Mouse (Mus musculus): ENCODE data around the gene Pak1ip1. TPM values are rescaled to one million over a fixed set of nuclear protein-coding genes. Genes with fewer than 3 reads are reported as not detected.

The Pak1ip1 gene
- 10 to 100 TPM; 26.7 to 27.5 TPM for total RNA-seq (2021)
- polyA plus RNA-seq (2012; rRNA removed) = 21.2 and 22.5 TPM in 2 replicates
- long read RNA-seq, transcript Pak1ip1-201 (10 exons, 1,722 nt) = major isoform, 14 of 15 reads
- long read RNA-seq, partial matches to known transcripts = 1 of 15 reads
- long read RNA-seq, other reads (novel, unspliced or antisense) = 0 of 15 reads

DNA sequence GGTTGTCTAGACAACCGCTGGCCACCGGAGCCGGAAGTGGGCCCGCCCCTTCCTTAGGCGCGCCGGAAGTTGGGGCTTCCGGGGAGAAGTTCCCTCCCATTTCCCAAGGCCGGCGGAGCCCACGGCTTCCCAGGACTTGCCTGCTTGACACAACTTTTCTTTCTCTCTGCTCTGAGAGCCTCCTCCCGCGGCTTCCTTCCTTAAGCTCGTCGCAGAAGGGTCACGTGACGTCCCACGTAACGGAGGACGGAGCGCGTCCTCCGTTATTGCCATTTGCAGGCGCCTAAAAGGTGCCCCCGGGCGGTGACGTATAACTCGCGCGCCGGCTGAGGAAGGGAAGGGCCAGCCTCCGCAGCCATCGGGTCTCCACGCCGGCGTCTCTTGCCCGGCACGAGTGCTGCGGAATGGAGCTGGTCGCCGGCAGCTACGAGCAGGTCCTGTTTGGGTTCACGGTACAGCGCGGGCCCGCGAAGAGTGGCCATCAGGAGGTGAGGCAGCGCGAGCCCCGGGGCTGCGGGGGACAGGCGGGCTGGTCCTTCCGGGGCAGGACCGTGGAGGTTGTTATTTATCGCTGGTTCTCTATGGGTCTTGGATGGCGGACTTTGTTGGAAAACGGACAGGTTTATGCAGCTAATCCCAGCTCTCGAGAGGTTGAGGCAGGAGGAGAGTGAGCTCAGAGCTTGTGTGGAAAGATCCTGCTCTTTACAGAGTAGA lies at the start of gene Pak1ip1:
Gene Pak1ip1, plus strand, starts transcription at position 98 of the 714 bp plus-strand sequence.
- Histone ChIP-seq H3K79me2 (replicated peaks; ENCODE audit: control insufficient read depth, insufficient read depth, low read length) (0 out of 2 replicates have a peak, but pooled peaks cover 1% of the 10 kb centered on the region), H3K36me3 (ENCODE audit: control insufficient read depth, insufficient read depth, low read length) (no peaks in the 10 kb centered on the region), H3K9ac (ENCODE audit: low read depth, low read length) (peak within 1 kb of the TSS; percentile 90), H3K27ac (peak within 1 kb of the TSS; percentile 99), H3K27me3 (ENCODE audit: control insufficient read depth, insufficient read depth, low read length) (no peaks in the 10 kb centered on the region), H3K4me1 (ENCODE audit: control insufficient read depth, insufficient read depth, low read length) (peaks cover 4% of the 10 kb centered on the region), H3K4me3 (peak within 1 kb of the TSS; percentile 92)
- TF ChIP-seq CTCF (IDR thresholded peaks at IDR 0.05) (no peak), POLR2A (IDR thresholded peaks at IDR 0.05; ENCODE audit: insufficient read depth, low read depth, low read length) (peak; percentile 67; the same call in 1 of the 2 replicates), EP300 (IDR thresholded peaks at IDR 0.05; ENCODE audit: insufficient read depth, low read depth, low read length) (peak; percentile 55; the same call in 1 of the 2 replicates)
- intact Hi-C loops (cut with DNase I) = loop anchor here (1.0 kb wide), 1 partner anchor 15 kb away; the partner anchor contains the start of gene Tmem14c
- DNase-seq = peak; percentile 95 to 96
- WGBS = under 1% methylated on average over 58 of the region's 58 CpGs

DNA sequence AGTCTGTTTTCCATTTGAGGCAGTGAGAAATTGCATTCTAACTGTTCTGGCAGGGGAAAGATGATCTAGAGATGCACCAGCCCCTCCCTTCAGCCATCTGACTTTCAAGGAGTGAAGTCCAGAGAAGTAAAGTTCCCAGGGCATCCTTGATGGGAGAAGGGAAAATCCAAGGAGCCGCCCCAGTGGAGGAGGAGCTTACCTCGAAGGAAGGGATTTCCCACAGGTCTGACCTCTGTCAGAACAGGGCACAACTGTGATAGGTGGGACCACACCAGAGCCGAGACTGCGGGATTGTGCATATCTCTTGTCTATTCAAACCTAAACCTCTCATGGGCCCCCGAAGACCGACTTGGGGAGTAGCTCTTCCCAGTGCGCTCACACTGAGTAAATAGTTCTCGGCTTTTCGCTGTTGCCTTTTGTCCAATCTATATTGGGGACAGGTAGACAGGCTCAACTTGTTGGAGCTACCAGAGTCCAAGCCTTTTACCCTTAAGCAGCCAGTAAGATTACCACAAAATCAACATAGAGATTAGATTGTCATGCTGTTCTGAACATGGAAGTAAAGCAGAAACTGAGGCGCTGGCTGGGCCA lies 49.3 kb upstream of the Pak1ip1 start:
- H3K9ac ChIP-seq (ENCODE audit: low read depth, low read length) = no peak overlapping the region
- H3K79me2 ChIP-seq (replicated peaks; ENCODE audit: control insufficient read depth, insufficient read depth, low read length) = no peaks in the 10 kb centered on the region
- intact Hi-C loops (cut with DNase I) = no loop called here
- H3K36me3 ChIP-seq (ENCODE audit: control insufficient read depth, insufficient read depth, low read length) = peaks cover 2% of the 10 kb centered on the region; the same call in 1 of the 2 replicates
- no peak overlapping the region for H3K4me3 ChIP-seq
- H3K4me1 ChIP-seq (ENCODE audit: control insufficient read depth, insufficient read depth, low read length) = peaks cover 10% of the 10 kb centered on the region
- no peak for TF ChIP-seq EP300 (IDR thresholded peaks at IDR 0.05; ENCODE audit: insufficient read depth, low read depth, low read length)
- no peak for TF ChIP-seq POLR2A (IDR thresholded peaks at IDR 0.05; ENCODE audit: insufficient read depth, low read depth, low read length)
- no peak for TF ChIP-seq CTCF (IDR thresholded peaks at IDR 0.05)
- DNase-seq = no peak
- no peak overlapping the region for H3K27ac ChIP-seq
- 80% methylated on average over 10 of the region's 10 CpGs for WGBS
- H3K27me3 ChIP-seq (ENCODE audit: control insufficient read depth, insufficient read depth, low read length) = no peaks in the 10 kb centered on the region

DNA sequence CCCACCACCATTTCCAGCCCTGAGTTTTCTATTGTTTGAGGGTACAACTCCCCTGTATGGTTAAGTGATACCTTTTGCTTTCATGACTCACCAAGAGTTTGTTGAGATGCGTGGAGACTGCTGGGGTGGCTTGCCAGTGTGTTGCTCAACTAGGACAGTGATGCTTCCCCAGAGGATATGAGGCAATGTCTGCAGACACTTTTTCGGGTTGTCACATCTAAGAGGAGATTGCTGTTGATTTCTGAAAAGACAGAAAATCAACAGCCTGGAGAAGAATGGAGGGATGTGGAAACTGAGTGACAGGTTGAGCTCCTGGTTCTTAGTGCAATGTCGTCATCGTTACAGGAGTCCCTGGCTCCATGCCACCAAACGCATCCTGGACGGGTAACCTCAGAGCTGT lies 47.6 kb upstream of the Pak1ip1 start:
- intact Hi-C loops (cut with DNase I) = no loop called here
- peaks cover 4% of the 10 kb centered on the region for H3K4me1 ChIP-seq (ENCODE audit: control insufficient read depth, insufficient read depth, low read length)
- H3K79me2 ChIP-seq (replicated peaks; ENCODE audit: control insufficient read depth, insufficient read depth, low read length) = no peaks in the 10 kb centered on the region
- WGBS = 18% methylated on average over 6 of the region's 6 CpGs
- no peaks in the 10 kb centered on the region for H3K27me3 ChIP-seq (ENCODE audit: control insufficient read depth, insufficient read depth, low read length)
- TF ChIP-seq EP300 (IDR thresholded peaks at IDR 0.05; ENCODE audit: insufficient read depth, low read depth, low read length) (no peak), POLR2A (IDR thresholded peaks at IDR 0.05; ENCODE audit: insufficient read depth, low read depth, low read length) (no peak), CTCF (IDR thresholded peaks at IDR 0.05) (no peak)
- no peak overlapping the region for H3K9ac ChIP-seq (ENCODE audit: low read depth, low read length)
- H3K27ac ChIP-seq = no peak overlapping the region
- H3K4me3 ChIP-seq = no peak overlapping the region
- DNase-seq = no peak
- H3K36me3 ChIP-seq (ENCODE audit: control insufficient read depth, insufficient read depth, low read length) = no peaks in the 10 kb centered on the region; the same call in 1 of the 2 replicates

DNA sequence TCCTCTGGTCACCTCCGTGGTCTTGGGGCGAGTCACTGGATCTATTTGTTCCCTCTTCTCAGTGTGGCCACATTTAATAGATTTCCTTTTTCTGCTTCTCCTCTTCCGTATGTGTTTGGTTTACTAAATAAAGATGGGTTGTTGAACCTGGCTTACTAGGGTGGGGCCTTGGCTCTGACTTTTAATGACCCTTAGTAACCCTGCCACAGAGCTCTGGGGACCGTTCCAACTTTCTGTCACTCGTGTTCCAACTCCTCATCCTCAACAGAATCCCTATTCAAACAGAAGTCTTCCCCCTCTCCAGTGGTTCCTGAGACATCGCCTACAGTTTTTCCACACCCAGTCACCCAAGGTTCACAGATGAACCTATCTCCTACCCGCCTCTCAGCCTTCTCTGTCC lies 45.0 kb upstream of the Pak1ip1 start:
- no peaks in the 10 kb centered on the region; the same call in 1 of the 2 replicates for H3K36me3 ChIP-seq (ENCODE audit: control insufficient read depth, insufficient read depth, low read length)
- H3K4me3 ChIP-seq = no peak overlapping the region
- 39% methylated on average over 7 of the region's 7 CpGs for WGBS
- TF ChIP-seq CTCF (IDR thresholded peaks at IDR 0.05) = no peak
- no peak for TF ChIP-seq EP300 (IDR thresholded peaks at IDR 0.05; ENCODE audit: insufficient read depth, low read depth, low read length)
- TF ChIP-seq POLR2A (IDR thresholded peaks at IDR 0.05; ENCODE audit: insufficient read depth, low read depth, low read length) = no peak
- H3K27me3 ChIP-seq (ENCODE audit: control insufficient read depth, insufficient read depth, low read length) = no peaks in the 10 kb centered on the region
- peak in 1 of 2 experiments; percentile 40 for DNase-seq
- intact Hi-C loops (cut with DNase I) = no loop called here
- H3K4me1 ChIP-seq (ENCODE audit: control insufficient read depth, insufficient read depth, low read length) = peaks cover 4% of the 10 kb centered on the region
- H3K79me2 ChIP-seq (replicated peaks; ENCODE audit: control insufficient read depth, insufficient read depth, low read length) = no peaks in the 10 kb centered on the region
- no peak overlapping the region for H3K9ac ChIP-seq (ENCODE audit: low read depth, low read length)
- no peak overlapping the region for H3K27ac ChIP-seq

DNA sequence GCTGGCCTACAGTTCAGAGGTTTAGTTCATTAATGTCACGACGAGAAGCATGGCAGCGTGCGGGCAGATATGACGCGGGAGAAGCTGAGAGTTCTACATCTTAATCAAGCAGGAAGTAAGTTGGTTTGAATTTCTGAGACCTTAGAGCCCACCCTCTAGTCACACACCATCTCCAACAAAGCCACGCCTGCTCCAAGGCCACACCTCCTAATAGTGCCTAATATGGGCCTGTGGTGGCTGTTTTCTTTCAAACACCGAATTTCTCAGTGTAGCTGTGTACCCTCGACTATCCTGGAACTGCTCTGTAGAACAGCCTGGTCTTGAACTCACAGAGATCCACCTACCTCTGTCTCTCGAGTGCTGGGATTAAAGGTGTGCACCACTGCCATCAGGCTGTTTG lies 33.2 kb upstream of the Pak1ip1 start:
- no peaks in the 10 kb centered on the region for H3K27me3 ChIP-seq (ENCODE audit: control insufficient read depth, insufficient read depth, low read length)
- no peak overlapping the region for H3K9ac ChIP-seq (ENCODE audit: low read depth, low read length)
- intact Hi-C loops (cut with DNase I) = no loop called here
- H3K4me3 ChIP-seq = no peak overlapping the region
- TF ChIP-seq POLR2A (IDR thresholded peaks at IDR 0.05; ENCODE audit: insufficient read depth, low read depth, low read length) (no peak), EP300 (IDR thresholded peaks at IDR 0.05; ENCODE audit: insufficient read depth, low read depth, low read length) (no peak), CTCF (IDR thresholded peaks at IDR 0.05) (no peak)
- no peaks in the 10 kb centered on the region for H3K4me1 ChIP-seq (ENCODE audit: control insufficient read depth, insufficient read depth, low read length)
- H3K36me3 ChIP-seq (ENCODE audit: control insufficient read depth, insufficient read depth, low read length) = no peaks in the 10 kb centered on the region
- H3K79me2 ChIP-seq (replicated peaks; ENCODE audit: control insufficient read depth, insufficient read depth, low read length) = no peaks in the 10 kb centered on the region
- H3K27ac ChIP-seq = no peak overlapping the region
- no peak for DNase-seq
- 91% methylated on average over 10 of the region's 10 CpGs for WGBS
